Mouse (Mus musculus): Measurements from ENCODE around the gene Nav2.

DNA sequence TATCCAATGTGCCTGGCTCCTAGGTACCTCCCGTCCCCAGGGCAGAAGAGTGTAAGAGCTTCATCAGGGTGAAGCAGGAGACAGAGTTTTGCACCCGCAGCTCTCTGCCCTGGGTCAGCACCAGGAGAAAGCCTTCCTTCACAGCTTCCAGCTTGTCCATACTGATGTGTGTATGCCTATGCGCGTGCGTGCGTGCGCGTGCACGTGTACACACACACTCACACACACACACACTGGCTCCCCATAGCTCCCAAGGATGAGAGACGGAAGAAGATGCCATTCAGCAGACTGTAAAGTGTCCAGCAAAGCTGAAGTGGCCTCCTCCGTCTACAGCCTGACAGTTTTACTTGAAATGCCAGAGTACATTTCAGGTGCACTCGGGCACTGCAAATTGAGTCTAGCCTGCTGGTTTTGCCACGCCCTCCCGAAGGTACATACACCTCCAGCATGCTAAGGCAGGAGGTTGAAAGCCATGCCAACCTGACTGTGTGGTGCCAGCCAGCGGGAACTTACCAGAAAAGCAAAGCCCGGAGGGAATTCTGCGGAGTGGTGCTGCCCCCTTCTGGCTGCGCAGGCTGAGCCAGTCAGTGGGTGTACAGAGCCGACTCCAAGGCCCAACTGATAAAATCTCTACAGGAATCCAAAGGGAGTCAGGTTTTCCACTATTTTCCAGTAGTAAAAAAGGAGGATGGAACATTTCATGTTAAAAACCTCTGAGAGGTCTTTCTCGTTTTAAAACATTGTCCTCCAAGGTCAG lies 212.6 kb downstream of the Nav2 start:
- TF ChIP-seq CTCF (IDR thresholded peaks at IDR 0.05 in 2 of 3, conservative IDR thresholded peaks at IDR 0.05 in 1 of 3; ENCODE audit: control insufficient read depth in 1 of 3, insufficient read depth in 1 of 3, low read depth in 2 of 3, low read length in 3 of 3, poor library complexity in 1 of 3, severe bottlenecking in 1 of 3) (peak; percentile 76 to 97 (median 95)), SIN3A (IDR thresholded peaks at IDR 0.05; ENCODE audit: low read length) (no peak), TCF12 (IDR thresholded peaks at IDR 0.05; ENCODE audit: low read depth, low read length) (no peak), MAZ (IDR thresholded peaks at IDR 0.05; ENCODE audit: low read depth, low read length) (peak; percentile 62; the same call in 1 of the 2 replicates), MAX (IDR thresholded peaks at IDR 0.05; ENCODE audit: low read length) (no peak), TBP (IDR thresholded peaks at IDR 0.05; ENCODE audit: low read depth, low read length) (no peak), GATA1 (IDR thresholded peaks at IDR 0.05; ENCODE audit: low read depth, low read length) (peak; percentile 59), KAT2A (conservative IDR thresholded peaks at IDR 0.05; ENCODE audit: low read depth, low read length) (no peak), RAD21 (IDR thresholded peaks at IDR 0.05; ENCODE audit: low read depth, low read length) (peak; percentile 96), UBTF (IDR thresholded peaks at IDR 0.05; ENCODE audit: borderline replicate concordance, insufficient read depth, low read depth, low read length) (no peak), SMC3 (IDR thresholded peaks at IDR 0.05; ENCODE audit: low read depth, low read length) (peak; percentile 97), E2F4 (IDR thresholded peaks at IDR 0.05; ENCODE audit: borderline replicate concordance, low read depth, low read length) (no peak), EP300 (IDR thresholded peaks at IDR 0.05; ENCODE audit: low read depth in 1 of 2, low read length in 2 of 2) (no peak), ELF1 (IDR thresholded peaks at IDR 0.05; ENCODE audit: low read depth, low read length) (no peak)

Measured in MEL (cell line).